Mouse (Mus musculus) limb, embryonic 15.5 days (tissue): ENCODE measurements around the gene Reg3d. TPM values are rescaled to one million over a fixed set of nuclear protein-coding genes. Genes with fewer than 3 reads are reported as not detected.
"Not testable (repeated sequence)": the region's sequence is repeated elsewhere in the genome, so short reads cannot be mapped to it uniquely, and the experiment has no call there.

Experiments used
- ATAC-seq: fragments of 200-750 bp; cut with Nextera tagmentation; 2 replicates; pipeline ENCODE4 v1.8.0; 2017; ENCODE audit warnings: low read depth, moderate TSS enrichment; ENCODE audit not compliant: insufficient number of reproducible peaks, low FRiP score, low TSS enrichment
- H3K27ac ChIP-seq: fragments of 300-500 bp; sonication (generic); 2 replicates; pipeline ENCODE4 v1.5.1; 2015; ENCODE audit warnings: moderate library complexity, mild to moderate bottlenecking, inconsistent platforms
- H3K27me3 ChIP-seq: fragments of 300-500 bp; sonication (generic); 2 replicates; pipeline ENCODE4 v1.6.1; 2015; ENCODE audit warnings: inconsistent platforms
- H3K36me3 ChIP-seq: fragments of 300-500 bp; sonication (generic); 2 replicates; pipeline ENCODE4 v1.6.1; 2015; ENCODE audit warnings: inconsistent platforms
- H3K4me1 ChIP-seq: fragments of 300-500 bp; sonication (generic); 2 replicates; pipeline ENCODE4 v1.6.1; 2015; ENCODE audit warnings: inconsistent platforms
- H3K4me2 ChIP-seq: fragments of 300-500 bp; sonication (generic); 2 replicates; pipeline ENCODE4 v1.6.1; 2015; ENCODE audit warnings: mild to moderate bottlenecking, inconsistent platforms
- H3K4me3 ChIP-seq: fragments of 300-500 bp; sonication (generic); 2 replicates; pipeline ENCODE4 v1.5.1; 2015; ENCODE audit warnings: mild to moderate bottlenecking, inconsistent platforms
- H3K9ac ChIP-seq: fragments of 300-500 bp; sonication (generic); 2 replicates; pipeline ENCODE4 v1.6.1; 2015; ENCODE audit warnings: inconsistent platforms
- H3K9me3 ChIP-seq: fragments of 300-500 bp; sonication (generic); 2 replicates; pipeline ENCODE4 v1.6.1; 2016; ENCODE audit warnings: inconsistent platforms
- WGBS: fragments of 180-500 bp; shearing (Covaris S2); methylation state at CpG from one replicate; pipeline ENCODE4 v1.1.7; 2015; 5-methylcytosine and 5-hydroxymethylcytosine counted together
- polyA plus RNA-seq: library from polyadenylated mRNA; unstranded; fragments of >200 nt; fragmentation: Nextera tagmentation; extraction: Ambion mirVana; gene quantifications from 2 replicates; pipeline ENCODE4 v1.2.1, GENCODE M21; 2015

The Reg3d gene
- polyA plus RNA-seq: not detected in 2 replicates

DNA sequence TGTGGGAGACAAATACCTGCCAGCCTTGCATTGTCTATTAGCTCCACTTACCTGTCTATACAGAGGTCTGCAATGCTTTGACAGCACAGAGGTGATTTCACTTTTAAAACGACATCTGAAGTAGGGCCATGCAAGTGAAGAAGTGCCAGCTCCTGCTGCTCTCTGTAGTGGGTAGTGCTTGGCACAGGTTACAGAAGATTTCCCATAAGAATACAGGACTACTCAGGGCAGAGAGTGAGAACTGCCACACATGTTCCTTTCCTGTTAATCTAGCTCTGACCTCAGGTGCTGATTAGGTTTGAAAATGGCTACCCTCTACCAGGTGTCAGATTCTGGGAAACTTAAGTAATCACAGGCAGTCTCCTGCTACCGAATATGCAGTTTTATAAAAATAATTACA is at the start of gene Reg3d:
Gene Reg3d (minus strand): TSS at position 101 of the 400 bp plus-strand sequence.
- ATAC-seq: no peak
- Histone ChIP-seq H3K27ac (no peak within 1 kb of the TSS), H3K36me3 (no peaks in the 10 kb centered on the region), H3K4me3 (no peak within 1 kb of the TSS), H3K4me1 (no peaks in the 10 kb centered on the region), H3K9ac (no peak within 1 kb of the TSS), H3K4me2 (no peak within 1 kb of the TSS), H3K27me3 (no peaks in the 10 kb centered on the region), H3K9me3 (no peaks in the 10 kb centered on the region)
- WGBS: 55% methylated on average over 2 of the region's 2 CpGs

DNA sequence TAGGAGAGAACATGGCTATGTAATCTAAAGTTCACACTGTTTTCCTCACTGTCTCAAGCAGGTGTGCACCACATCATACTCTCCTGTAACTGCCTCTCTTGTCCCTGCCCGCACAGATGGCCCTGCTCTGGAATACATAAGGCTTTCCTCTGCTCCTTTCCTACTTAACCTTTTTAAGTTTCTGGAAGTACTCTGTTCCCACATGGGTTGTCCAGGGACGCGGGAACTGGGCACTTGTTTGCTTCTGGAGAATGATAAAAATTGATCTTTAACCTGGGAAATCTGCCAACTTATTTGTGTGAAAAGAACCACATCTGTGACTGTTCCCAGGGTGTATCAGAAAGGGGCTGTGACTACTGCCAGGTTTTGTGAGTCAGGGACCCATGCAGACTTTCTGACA is 46.8 kb upstream of the Reg3d start:
- no peak overlapping the region for H3K27ac ChIP-seq
- no peaks in the 10 kb centered on the region for H3K27me3 ChIP-seq
- no peaks in the 10 kb centered on the region for H3K36me3 ChIP-seq
- H3K4me3 ChIP-seq: no peak overlapping the region
- H3K4me1 ChIP-seq: no peaks in the 10 kb centered on the region
- H3K9ac ChIP-seq: no peak overlapping the region
- 76% methylated on average over 3 of the region's 3 CpGs for WGBS
- no peaks in the 10 kb centered on the region for H3K9me3 ChIP-seq
- H3K4me2 ChIP-seq: no peak overlapping the region
- ATAC-seq: no peak

DNA sequence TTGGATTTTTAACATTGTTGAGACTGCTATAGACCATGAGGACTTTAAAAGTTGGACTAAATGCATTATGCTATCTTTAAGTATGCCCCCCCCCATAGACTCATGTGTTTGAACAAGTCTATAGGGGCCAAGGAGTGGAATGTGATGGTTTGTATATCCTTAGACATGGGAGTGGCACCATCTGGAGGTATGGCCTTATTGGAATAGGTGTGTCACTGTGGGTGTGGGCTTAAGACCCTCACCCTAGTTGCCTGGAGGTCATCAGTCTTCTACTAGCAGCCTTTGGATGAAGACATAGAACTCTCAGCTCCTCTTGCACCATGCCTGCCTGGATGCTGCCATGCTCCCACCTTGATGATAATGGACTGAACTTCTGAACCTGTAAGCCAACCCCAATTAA is 43.7 kb upstream of the Reg3d start, which contains the start of gene Reg1:
Gene Reg1 (plus strand): TSS at position 301 of the 400 bp plus-strand sequence.
- not testable (repeated sequence) for H3K27me3 ChIP-seq, ATAC-seq, H3K4me1 ChIP-seq, H3K9me3 ChIP-seq, H3K4me2 ChIP-seq, H3K9ac ChIP-seq, H3K4me3 ChIP-seq, H3K36me3 ChIP-seq, H3K27ac ChIP-seq

DNA sequence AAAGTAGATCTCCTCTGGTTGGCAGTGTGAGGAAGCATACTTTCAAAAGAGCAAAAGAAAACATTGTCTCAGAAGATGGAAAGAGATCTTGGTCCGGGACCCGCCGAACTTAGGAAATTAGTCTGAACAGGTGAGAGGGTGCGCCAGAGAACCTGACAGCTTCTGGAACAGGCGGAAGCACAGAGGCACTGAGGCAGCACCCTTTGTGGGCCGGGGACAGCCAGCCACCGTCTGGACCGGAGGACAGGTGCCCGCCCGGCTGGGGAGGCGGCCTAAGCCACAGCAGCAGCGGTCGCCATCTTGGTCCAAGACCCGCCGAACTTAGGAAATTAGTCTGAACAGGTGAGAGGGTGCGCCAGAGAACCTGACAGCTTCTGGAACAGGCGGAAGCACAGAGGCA is 16.7 kb upstream of the Reg3d start, which contains the start of gene Reg2:
Gene Reg2 (plus strand): TSS at position 301 of the 400 bp plus-strand sequence.
- H3K4me2 ChIP-seq, H3K27me3 ChIP-seq, H3K9me3 ChIP-seq, H3K27ac ChIP-seq, H3K4me3 ChIP-seq, H3K9ac ChIP-seq, H3K4me1 ChIP-seq, ATAC-seq, H3K36me3 ChIP-seq: not testable (repeated sequence)
- WGBS: 99% methylated on average over 4 of the region's 17 CpGs

DNA sequence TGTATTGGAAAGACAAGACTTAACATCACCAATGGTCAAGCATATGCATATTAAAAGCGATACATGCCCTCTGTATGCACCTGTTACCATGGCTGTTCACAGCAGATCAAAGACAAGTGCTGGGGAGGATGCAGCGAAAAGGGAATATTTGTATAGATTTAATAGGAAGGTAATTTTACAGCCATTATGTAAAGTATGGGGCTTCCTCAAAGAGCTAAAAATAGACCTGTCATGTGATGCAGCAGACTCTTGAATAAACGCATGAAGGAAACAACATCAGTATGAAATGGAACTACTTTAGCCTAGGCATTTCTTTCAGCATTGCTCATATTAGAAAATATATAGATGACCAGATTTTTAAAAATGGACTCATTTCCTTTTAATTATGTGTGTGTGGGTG is 6.9 kb upstream of the Reg3d start:
- ATAC-seq: no peak
- WGBS: 80% methylated on average over 3 of the region's 3 CpGs
- no peaks in the 10 kb centered on the region for H3K4me1 ChIP-seq
- H3K36me3 ChIP-seq: no peaks in the 10 kb centered on the region
- no peak overlapping the region for H3K27ac ChIP-seq
- no peak overlapping the region for H3K4me3 ChIP-seq
- H3K9me3 ChIP-seq: no peaks in the 10 kb centered on the region
- H3K9ac ChIP-seq: no peak overlapping the region
- H3K27me3 ChIP-seq: no peaks in the 10 kb centered on the region
- H3K4me2 ChIP-seq: no peak overlapping the region

DNA sequence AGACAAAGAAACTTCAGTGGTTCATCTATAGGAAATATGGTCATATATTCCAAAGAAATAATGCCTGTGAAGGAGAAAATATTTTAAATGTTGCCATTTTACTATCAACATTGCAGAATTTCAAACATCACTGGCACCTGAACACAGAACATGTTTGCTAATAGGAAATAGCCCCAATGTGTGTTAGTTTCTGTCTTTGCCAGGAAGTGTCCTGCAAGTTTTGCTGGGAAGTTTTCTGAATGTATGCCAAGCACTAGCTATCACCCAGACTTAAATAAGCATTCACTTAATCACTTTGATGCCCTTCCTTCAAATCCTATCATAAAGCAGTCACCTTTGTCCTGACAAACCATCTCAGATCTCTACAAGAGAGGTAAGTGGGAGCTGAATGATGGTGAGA is 1.7 kb upstream of the Reg3d start, which contains the start of gene Reg3a:
Gene Reg3a (plus strand): TSS at position 301 of the 400 bp plus-strand sequence.
- H3K27me3 ChIP-seq: no peaks in the 10 kb centered on the region
- H3K36me3 ChIP-seq: no peaks in the 10 kb centered on the region
- H3K27ac ChIP-seq: no peak within 1 kb of the TSS
- no peak within 1 kb of the TSS for H3K4me2 ChIP-seq
- ATAC-seq: no peak
- H3K4me1 ChIP-seq: no peaks in the 10 kb centered on the region
- H3K9me3 ChIP-seq: no peaks in the 10 kb centered on the region
- no peak within 1 kb of the TSS for H3K4me3 ChIP-seq
- H3K9ac ChIP-seq: no peak within 1 kb of the TSS

DNA sequence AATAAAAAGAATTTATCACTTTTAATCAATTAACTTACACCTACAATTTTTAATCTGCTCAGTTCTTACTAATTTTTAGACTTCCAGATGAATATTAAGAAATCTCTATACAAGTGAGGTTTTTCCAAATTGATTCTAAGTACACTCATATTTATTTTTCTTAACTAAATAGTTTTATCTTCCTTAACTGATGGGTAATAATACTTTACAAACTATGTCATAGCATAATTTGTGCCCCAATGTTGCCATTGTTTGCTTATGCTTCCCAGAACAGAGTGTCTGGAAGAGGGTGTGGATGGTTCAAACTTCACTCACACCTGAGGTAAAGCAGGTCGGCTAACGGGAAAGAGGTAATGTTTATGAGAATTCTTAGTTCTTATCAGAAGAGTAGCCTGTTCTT is 8.3 kb downstream of the Reg3d start, which contains the start of gene Reg3b:
Gene Reg3b (plus strand): TSS at position 301 of the 400 bp plus-strand sequence.
- 89% methylated on average over 2 of the region's 2 CpGs for WGBS
- no peaks in the 10 kb centered on the region for H3K4me1 ChIP-seq
- no peaks in the 10 kb centered on the region for H3K36me3 ChIP-seq
- no peaks in the 10 kb centered on the region for H3K9me3 ChIP-seq
- no peak for ATAC-seq
- H3K27ac ChIP-seq: no peak within 1 kb of the TSS
- no peaks in the 10 kb centered on the region for H3K27me3 ChIP-seq
- no peak within 1 kb of the TSS for H3K4me2 ChIP-seq
- no peak within 1 kb of the TSS for H3K9ac ChIP-seq
- H3K4me3 ChIP-seq: no peak within 1 kb of the TSS

DNA sequence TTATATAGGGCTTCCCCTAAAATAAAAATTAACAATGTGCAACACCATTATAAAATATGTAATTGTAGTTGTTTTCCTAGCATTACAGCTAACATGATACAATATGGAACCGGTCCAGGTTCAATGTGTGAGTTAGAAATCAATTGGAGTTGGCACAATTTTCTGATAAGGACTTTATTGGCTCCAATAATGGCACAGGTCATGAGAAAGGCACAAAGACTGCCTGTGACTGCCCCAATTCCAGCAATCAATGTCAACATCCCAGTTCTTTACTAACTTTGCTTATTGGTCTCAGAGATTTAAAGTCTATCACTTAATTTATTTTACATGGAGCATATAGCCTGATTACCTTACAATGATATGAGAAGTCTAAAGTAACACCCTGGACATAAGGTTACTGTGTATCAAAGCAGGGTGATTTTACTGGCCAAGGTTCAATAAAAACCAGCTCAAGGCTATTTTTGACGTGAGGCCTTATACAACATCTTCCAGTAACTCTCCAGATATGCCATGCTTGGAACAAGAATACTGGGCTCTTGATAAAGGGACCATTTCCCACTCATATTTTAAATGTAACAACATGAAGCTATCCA is 16.6 kb downstream of the Reg3d start:
- H3K4me2 ChIP-seq: no peak overlapping the region
- H3K9ac ChIP-seq: no peak overlapping the region
- no peaks in the 10 kb centered on the region for H3K4me1 ChIP-seq
- no peaks in the 10 kb centered on the region for H3K36me3 ChIP-seq
- ATAC-seq: no peak
- no peaks in the 10 kb centered on the region for H3K9me3 ChIP-seq
- WGBS: 62% methylated on average over 2 of the region's 2 CpGs
- H3K27me3 ChIP-seq: no peaks in the 10 kb centered on the region
- H3K27ac ChIP-seq: no peak overlapping the region
- H3K4me3 ChIP-seq: no peak overlapping the region

DNA sequence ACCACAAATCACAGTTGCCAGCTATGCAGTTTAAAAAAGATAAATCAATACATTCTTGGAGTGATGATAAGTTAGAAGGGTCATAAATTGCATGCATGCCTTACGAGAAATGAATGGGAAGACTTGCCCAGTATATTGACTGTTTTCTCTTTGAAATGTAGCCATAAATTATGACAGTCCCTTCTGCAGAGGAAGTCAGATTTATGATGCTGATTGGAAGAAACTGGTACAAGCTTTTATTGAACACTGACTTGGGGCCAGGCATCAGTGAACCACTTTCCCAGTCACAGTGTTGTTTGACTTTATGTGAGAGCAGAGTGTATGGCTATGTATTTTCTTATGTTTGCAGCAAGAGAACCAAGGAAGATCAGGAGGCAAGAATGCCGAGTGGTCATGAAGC is 37.0 kb downstream of the Reg3d start:
- Histone ChIP-seq H3K4me1 (no peaks in the 10 kb centered on the region), H3K4me3 (no peak overlapping the region), H3K4me2 (no peak overlapping the region), H3K9ac (no peak overlapping the region), H3K27ac (no peak overlapping the region), H3K9me3 (no peaks in the 10 kb centered on the region), H3K36me3 (no peaks in the 10 kb centered on the region), H3K27me3 (no peaks in the 10 kb centered on the region)
- no peak for ATAC-seq
- WGBS: 56% methylated on average over 2 of the region's 2 CpGs

DNA sequence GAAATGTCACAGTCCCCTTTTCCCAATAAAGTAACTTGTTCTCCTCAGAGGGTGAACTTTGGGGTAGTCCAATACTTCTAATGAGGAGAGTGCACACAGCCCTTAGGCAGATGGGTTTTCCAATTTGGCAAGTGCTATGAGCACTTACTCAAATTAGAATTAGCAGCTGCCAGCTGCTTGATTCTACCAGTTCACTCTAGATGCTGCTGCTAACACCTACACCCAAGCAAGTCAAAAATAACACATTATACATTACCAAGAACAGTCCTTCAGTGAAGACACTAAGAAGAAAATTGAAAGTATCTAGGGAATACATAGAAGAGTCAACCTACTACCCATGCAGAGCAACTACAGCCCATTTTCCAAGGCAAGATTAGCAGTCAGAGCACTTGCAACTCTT is 38.4 kb downstream of the Reg3d start:
- Histone ChIP-seq H3K4me1 (no peaks in the 10 kb centered on the region), H3K9me3 (no peaks in the 10 kb centered on the region), H3K4me3 (no peak overlapping the region), H3K27me3 (no peaks in the 10 kb centered on the region), H3K36me3 (no peaks in the 10 kb centered on the region), H3K4me2 (no peak overlapping the region), H3K9ac (no peak overlapping the region), H3K27ac (no peak overlapping the region)
- ATAC-seq: no peak

DNA sequence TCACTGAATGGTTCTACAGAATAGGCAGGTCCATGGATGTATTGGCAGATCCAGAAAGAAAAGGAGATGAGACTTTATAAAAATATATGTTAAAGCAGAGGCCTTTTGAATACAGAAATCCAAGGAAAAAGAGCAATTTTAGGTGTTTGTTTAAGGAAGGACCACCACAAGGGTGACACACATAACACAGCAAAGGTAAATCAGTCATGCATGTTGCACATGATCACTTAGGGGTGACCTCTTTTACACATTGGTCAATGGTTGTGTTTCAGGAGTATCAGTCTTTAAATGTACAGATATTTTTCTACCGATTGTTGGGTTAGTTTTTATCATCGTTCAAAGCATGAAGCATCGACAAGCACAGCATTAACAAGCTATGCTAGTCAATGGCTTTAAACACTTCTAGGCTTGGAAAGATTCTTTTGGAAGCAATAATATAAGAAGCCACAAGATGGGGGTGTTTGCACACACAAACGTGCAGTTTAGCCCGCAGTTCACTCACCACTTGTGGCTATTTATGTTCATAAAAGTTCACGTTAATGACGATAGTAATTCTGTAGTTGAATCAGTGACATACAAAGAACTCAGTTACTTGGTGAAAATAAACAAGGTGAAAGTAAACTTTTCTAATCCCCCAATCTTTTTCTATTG is 46.6 kb downstream of the Reg3d start:
- H3K27ac ChIP-seq: no peak overlapping the region
- no peaks in the 10 kb centered on the region for H3K27me3 ChIP-seq
- H3K4me2 ChIP-seq: no peak overlapping the region
- H3K9ac ChIP-seq: no peak overlapping the region
- WGBS: 29% methylated on average over 7 of the region's 7 CpGs
- no peaks in the 10 kb centered on the region for H3K36me3 ChIP-seq
- no peak for ATAC-seq
- no peaks in the 10 kb centered on the region for H3K4me1 ChIP-seq
- no peaks in the 10 kb centered on the region for H3K9me3 ChIP-seq
- H3K4me3 ChIP-seq: no peak overlapping the region

DNA sequence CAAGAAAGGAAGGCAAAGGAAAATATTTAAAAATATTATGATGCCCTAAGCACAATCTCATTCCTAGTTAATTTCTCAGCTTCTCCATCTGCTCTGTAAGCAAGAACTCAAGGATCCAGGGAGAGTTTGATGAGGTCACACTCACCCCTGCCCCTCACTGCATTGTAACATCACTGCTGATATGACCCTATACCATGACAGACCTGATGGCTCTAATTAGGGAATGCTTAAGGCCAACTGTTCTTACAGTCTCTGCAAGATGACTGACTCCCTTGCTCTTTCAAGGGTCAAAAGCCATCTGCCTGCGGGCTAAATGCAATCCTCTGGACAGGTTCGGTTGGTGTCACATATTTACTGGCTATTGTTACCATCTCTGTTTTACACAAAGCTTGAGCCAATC is 49.5 kb downstream of the Reg3d start:
- no peak overlapping the region for H3K27ac ChIP-seq
- WGBS: 59% methylated on average over 2 of the region's 2 CpGs
- H3K4me1 ChIP-seq: no peaks in the 10 kb centered on the region
- no peak overlapping the region for H3K9ac ChIP-seq
- ATAC-seq: no peak
- H3K4me3 ChIP-seq: no peak overlapping the region
- H3K36me3 ChIP-seq: no peaks in the 10 kb centered on the region
- no peaks in the 10 kb centered on the region for H3K27me3 ChIP-seq
- no peak overlapping the region for H3K4me2 ChIP-seq
- H3K9me3 ChIP-seq: no peaks in the 10 kb centered on the region

DNA sequence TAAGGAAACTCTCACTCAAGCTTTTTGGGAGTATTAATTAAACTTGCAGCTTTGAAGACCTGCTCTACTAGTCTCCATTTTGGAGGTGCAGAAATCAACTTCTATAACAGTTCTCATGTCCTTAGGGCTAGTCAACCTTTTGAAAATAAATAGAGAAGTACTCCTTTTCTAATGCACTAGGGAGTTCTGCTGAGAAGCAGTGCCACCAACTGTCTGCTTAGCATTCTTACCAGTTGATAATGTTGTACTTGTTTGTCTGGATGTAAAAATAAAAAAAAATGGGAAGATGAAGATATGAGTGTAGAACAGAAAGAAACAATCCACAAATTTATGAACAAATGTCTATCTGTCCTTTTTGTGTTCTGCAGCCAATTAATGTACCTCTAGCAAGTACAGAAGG is 50.9 kb downstream of the Reg3d start:
- Histone ChIP-seq H3K36me3 (no peaks in the 10 kb centered on the region), H3K9me3 (no peaks in the 10 kb centered on the region), H3K9ac (no peak overlapping the region), H3K4me2 (no peak overlapping the region), H3K4me3 (no peak overlapping the region), H3K4me1 (no peaks in the 10 kb centered on the region), H3K27ac (no peak overlapping the region), H3K27me3 (no peaks in the 10 kb centered on the region)
- ATAC-seq: no peak
